Mouse (Mus musculus) heart, embryonic 12.5 days (tissue): Measurements from ENCODE around the gene Rerg. TPM values are rescaled to one million over a fixed set of nuclear protein-coding genes. Genes with fewer than 3 reads are reported as not detected.

Experiments used
- ATAC-seq: fragments of 200-750 bp; cut with Nextera tagmentation; 2 replicates; pipeline ENCODE4 v1.8.0; 2017; ENCODE audit warnings: moderate TSS enrichment, moderate library complexity; ENCODE audit not compliant: insufficient number of reproducible peaks, low FRiP score
- H3K27ac ChIP-seq: fragments of 300-500 bp; sonication (generic); 2 replicates; pipeline ENCODE4 v1.5.1; 2016; ENCODE audit warnings: mild to moderate bottlenecking, moderate library complexity; ENCODE audit not compliant: poor library complexity, severe bottlenecking
- H3K27me3 ChIP-seq: fragments of 300-500 bp; sonication (generic); replicated peaks from 2 replicates; pipeline ENCODE4 v1.6.1; 2016; ENCODE audit warnings: mild to moderate bottlenecking, moderate library complexity
- H3K36me3 ChIP-seq: fragments of 300-500 bp; sonication (generic); 2 replicates; pipeline ENCODE4 v1.6.1; 2016; ENCODE audit warnings: mild to moderate bottlenecking, moderate library complexity
- H3K4me1 ChIP-seq: fragments of 300-500 bp; sonication (generic); replicated peaks from 2 replicates; pipeline ENCODE4 v1.6.1; 2016; ENCODE audit warnings: mild to moderate bottlenecking
- H3K4me2 ChIP-seq: fragments of 300-500 bp; sonication (generic); 2 replicates; pipeline ENCODE4 v1.6.1; 2016; ENCODE audit warnings: mild to moderate bottlenecking, moderate library complexity
- H3K4me3 ChIP-seq: fragments of 300-500 bp; sonication (generic); 2 replicates; pipeline ENCODE4 v1.5.1; 2016; ENCODE audit warnings: mild to moderate bottlenecking
- H3K9ac ChIP-seq: fragments of 300-500 bp; sonication (generic); 2 replicates; pipeline ENCODE4 v1.6.1; 2016; ENCODE audit warnings: mild to moderate bottlenecking, moderate library complexity
- H3K9me3 ChIP-seq: fragments of 300-500 bp; sonication (generic); replicated peaks from 2 replicates; pipeline ENCODE4 v1.6.1; 2016; ENCODE audit warnings: mild to moderate bottlenecking, moderate library complexity
- WGBS: fragments of 180-500 bp; shearing (Covaris S2); methylation state at CpG from one replicate; pipeline ENCODE4 v1.1.7; 2016; 5-methylcytosine and 5-hydroxymethylcytosine counted together
- polyA plus RNA-seq: library from polyadenylated mRNA; unstranded; fragments of >200 nt; fragmentation: Nextera tagmentation; extraction: Ambion mirVana; gene quantifications from 2 replicates; pipeline ENCODE4 v1.2.1, GENCODE M21; 2016

The Rerg gene
- polyA plus RNA-seq, 1 experiment from 2014 or later = 4.4 TPM

DNA sequence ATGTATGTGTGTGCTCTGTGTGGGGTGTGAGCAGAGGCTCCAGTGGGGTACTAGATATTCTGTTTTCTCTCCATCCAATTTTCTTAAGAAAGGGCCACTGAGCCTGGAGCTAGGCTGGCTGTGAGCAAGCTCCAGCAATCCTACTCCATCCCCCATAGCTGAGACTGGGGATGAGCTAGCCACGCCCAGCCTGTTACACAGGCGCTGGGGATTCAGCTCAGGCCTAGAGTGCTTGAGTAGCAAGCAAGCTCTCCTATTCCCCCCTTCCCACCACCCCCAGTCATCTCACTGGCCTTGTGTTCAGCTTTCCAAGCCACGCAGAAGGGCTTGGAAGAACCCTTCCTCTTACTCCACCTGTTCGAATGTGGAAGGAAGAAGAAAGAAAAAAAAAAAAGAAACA lies 7.2 kb downstream of the Rerg start:
- Histone ChIP-seq H3K4me2 (no peak overlapping the region), H3K9me3 (no peaks in the 10 kb centered on the region), H3K4me1 (no peaks in the 10 kb centered on the region), H3K4me3 (no peak overlapping the region), H3K36me3 (no peaks in the 10 kb centered on the region), H3K9ac (no peak overlapping the region), H3K27me3 (no peaks in the 10 kb centered on the region), H3K27ac (no peak overlapping the region)
- 70% methylated on average over 4 of the region's 4 CpGs for WGBS
- ATAC-seq = no peak

DNA sequence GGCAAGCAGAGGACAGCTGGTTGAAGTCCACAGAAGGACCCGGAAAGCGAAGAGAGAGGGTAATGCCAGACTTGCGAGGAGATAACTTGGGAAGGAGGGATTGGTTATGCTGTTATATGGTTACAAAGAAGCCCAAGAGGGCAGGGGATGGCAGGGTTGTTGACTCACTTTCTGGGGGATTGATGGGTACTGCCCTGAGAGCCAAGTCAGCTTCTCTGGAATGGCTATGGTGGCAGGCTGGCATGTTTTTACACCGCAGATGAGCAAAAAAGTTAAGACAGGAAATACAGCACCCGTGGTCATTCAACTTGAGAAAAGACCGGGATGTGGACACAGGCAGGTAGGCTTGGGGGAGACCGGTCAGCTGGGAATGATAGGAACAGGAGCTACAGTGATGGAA lies 7.8 kb downstream of the Rerg start:
- no peak overlapping the region for H3K4me2 ChIP-seq
- no peak overlapping the region for H3K9ac ChIP-seq
- H3K9me3 ChIP-seq = no peaks in the 10 kb centered on the region
- H3K27ac ChIP-seq = no peak overlapping the region
- H3K4me1 ChIP-seq = no peaks in the 10 kb centered on the region
- H3K4me3 ChIP-seq = no peak overlapping the region
- 89% methylated on average over 7 of the region's 7 CpGs for WGBS
- no peaks in the 10 kb centered on the region for H3K27me3 ChIP-seq
- no peaks in the 10 kb centered on the region for H3K36me3 ChIP-seq
- ATAC-seq = no peak

DNA sequence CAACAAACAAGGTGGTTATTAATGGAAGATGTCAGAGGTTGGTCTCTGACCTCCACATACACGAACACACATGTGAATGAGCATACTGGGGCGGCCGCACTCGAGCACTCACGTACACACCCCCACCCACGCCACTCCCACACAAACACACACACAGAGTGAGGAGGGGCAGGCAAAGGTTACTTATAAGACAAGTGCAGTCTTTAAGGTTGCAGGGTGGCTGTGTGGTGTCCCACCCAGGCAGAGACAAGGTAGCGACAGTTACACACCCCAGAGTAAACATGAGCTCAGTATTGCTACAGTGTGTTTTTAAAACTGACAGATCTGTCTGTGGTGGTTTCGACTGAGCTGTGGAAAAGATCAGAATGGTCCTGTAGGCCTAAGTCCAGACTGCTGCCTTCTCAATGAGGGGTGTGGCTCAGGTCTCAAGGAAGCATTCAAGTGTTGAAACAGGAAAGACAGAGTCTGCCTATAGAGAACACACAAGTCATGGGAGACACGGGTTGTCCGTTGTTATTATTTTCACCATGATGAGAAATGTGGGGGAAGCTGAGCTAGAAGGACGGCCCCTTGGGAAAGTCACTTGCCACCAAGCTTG lies 8.7 kb downstream of the Rerg start:
- ATAC-seq = no peak
- 78% methylated on average over 11 of the region's 11 CpGs for WGBS
- H3K9me3 ChIP-seq = no peaks in the 10 kb centered on the region
- H3K27me3 ChIP-seq = no peaks in the 10 kb centered on the region
- no peak overlapping the region for H3K4me2 ChIP-seq
- H3K9ac ChIP-seq = no peak overlapping the region
- H3K27ac ChIP-seq = no peak overlapping the region
- peaks cover 6% of the 10 kb centered on the region; the same call in 1 of the 2 replicates for H3K4me1 ChIP-seq
- no peak overlapping the region for H3K4me3 ChIP-seq
- H3K36me3 ChIP-seq = no peaks in the 10 kb centered on the region

DNA sequence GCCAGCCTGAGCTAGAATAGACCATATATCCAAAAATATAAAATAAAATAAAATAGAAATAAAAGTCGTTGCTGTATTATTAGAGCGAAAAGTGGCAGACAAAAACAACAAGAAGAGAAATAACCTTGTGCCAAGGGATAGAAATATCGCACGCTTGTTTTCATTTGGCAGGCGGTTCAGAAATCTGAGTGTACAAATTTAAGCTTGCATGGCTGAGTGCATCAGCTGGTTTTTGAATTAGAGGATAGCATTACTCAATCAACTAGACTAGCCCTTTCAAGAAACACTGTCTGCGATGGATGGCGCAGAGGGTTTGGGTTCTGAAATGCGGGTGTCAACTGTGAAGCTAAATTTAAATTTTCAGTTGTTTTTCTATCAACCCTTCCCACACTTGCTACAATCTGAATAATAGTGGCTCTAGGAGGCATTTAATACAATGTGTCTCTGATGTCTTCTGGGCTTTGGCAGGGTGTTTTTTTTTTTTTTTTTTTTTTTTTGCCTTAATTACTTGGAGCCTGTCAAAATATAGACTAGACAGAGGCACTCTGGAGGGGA lies 10.8 kb downstream of the Rerg start:
- WGBS = 88% methylated on average over 8 of the region's 8 CpGs
- ATAC-seq = no peak
- H3K4me1 ChIP-seq = peaks cover 17% of the 10 kb centered on the region
- H3K27ac ChIP-seq = no peak overlapping the region
- H3K9ac ChIP-seq = no peak overlapping the region
- no peaks in the 10 kb centered on the region for H3K27me3 ChIP-seq
- H3K4me2 ChIP-seq = no peak overlapping the region
- H3K4me3 ChIP-seq = no peak overlapping the region
- H3K36me3 ChIP-seq = no peaks in the 10 kb centered on the region
- no peaks in the 10 kb centered on the region for H3K9me3 ChIP-seq

DNA sequence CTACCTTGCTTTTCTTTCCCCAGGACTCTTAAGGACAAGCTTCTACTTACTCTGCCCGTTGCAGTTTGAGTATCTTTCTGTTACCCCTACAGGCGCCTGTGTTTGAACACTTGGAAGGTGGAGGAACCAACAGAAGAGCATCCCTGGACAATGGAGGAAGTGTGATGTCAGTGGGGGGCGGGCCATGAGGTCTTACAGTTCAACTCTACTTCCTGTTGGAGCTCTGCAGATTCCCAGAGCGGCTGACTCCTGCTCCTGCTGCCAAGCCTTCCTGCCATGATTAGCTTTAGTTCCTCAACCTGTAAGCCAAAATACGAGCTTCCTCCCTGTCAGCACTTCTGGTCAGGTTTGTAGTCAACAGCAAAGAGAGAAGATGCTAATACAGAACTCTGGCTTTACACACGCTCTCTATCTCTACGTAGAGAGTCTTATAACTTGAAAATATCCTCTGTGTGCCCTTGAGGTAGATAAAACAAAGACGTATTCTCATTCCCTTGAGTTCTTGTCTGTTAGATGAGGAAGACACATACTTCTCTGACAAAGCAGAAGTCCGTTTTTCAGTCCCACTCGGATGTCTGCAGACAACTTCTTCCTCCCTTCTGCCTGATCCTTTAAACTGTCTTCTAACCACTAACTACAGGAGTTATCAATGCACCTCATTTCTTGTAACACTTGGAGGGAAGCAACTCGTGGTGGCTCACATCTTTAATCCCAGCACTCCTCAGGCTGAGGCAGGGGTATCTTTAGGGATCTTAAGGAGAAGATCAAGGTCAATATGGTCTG lies 13.7 kb downstream of the Rerg start:
- 61% methylated on average over 11 of the region's 11 CpGs for WGBS
- no peak overlapping the region for H3K27ac ChIP-seq

DNA sequence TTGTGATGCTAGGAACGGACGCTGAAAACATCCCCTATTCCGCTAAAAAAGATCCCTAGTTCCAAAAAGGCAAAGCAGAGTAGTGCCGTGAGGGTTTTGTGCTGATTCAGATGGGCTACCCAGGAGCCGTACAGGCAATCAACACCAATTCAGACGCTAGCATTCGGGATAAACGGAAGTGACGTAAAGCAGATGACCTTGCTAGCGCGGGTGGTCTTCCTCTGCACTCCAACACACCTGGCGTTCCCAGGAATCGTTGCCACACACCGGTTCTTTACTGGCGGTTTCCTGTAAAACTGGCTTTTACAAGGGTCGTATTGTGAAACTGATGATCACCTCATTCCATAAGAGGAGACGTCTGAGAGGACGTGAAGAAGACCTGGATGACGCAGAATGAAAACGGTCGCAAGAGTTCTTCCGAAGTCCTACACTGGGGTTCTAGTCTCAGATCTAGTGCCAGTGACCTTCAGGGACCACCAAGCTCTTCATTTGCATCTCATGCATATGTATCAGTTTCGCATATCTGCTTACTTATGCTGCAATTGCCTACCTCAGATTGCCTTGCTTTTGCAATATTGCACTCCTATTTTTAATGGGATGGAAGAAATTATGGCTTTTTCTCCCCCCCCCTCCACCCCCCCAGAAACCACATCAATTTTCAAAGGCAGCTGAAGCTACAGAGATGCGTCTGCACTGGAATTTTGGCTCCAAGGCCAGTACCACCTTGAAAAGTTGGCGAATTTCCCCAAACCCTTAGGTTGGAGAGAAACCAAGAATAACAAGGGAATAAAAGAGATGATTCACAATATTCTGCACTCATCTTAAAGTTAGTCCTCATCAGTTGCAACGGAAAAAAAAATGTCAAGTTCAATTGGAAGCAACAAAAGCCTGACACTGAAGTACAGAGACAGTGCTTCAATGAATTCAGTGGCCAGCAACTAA lies 14.8 kb downstream of the Rerg start:
- H3K27me3 ChIP-seq = no peaks in the 10 kb centered on the region
- no peak overlapping the region for H3K27ac ChIP-seq
- H3K36me3 ChIP-seq = no peaks in the 10 kb centered on the region
- no peak for ATAC-seq
- no peak overlapping the region for H3K4me3 ChIP-seq
- 60% methylated on average over 26 of the region's 26 CpGs for WGBS
- H3K9me3 ChIP-seq = no peaks in the 10 kb centered on the region
- H3K4me2 ChIP-seq = peak overlapping the region; percentile 37
- H3K4me1 ChIP-seq = peaks cover 17% of the 10 kb centered on the region
- H3K9ac ChIP-seq = no peak overlapping the region

More for the DNA sequence above, 13.7 kb downstream of the Rerg start:
- no peaks in the 10 kb centered on the region for H3K9me3 ChIP-seq
- no peak for ATAC-seq
- H3K4me2 ChIP-seq = no peak overlapping the region
- H3K4me3 ChIP-seq = no peak overlapping the region
- H3K4me1 ChIP-seq = peaks cover 17% of the 10 kb centered on the region
- no peak overlapping the region for H3K9ac ChIP-seq
- no peaks in the 10 kb centered on the region for H3K36me3 ChIP-seq
- H3K27me3 ChIP-seq = no peaks in the 10 kb centered on the region

DNA sequence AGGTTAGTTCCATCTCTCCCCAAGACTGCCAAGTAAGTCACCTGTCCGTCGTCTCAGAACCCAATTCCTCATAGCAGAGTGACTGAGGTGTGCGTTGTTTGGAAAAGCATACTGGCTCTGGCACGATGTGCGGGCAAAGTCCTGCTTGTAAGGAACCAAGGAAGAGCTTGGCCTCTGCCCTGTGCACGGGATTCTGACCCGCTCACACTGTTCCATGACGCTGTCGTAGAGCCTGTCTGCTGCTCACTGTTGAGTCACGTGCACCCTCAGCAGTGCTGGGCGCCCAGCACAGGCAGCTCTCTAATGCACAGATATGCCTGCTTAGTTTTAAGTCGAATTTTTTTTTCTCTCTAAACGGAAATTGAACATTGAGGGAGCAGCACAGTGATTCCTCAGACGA lies 17.3 kb downstream of the Rerg start:
- WGBS = 81% methylated on average over 14 of the region's 14 CpGs
- H3K27ac ChIP-seq = no peak overlapping the region
- H3K4me3 ChIP-seq = no peak overlapping the region
- no peak overlapping the region for H3K9ac ChIP-seq
- H3K27me3 ChIP-seq = no peaks in the 10 kb centered on the region
- H3K36me3 ChIP-seq = no peaks in the 10 kb centered on the region
- H3K4me1 ChIP-seq = peaks cover 17% of the 10 kb centered on the region
- no peak for ATAC-seq
- H3K9me3 ChIP-seq = no peaks in the 10 kb centered on the region
- no peak overlapping the region for H3K4me2 ChIP-seq

DNA sequence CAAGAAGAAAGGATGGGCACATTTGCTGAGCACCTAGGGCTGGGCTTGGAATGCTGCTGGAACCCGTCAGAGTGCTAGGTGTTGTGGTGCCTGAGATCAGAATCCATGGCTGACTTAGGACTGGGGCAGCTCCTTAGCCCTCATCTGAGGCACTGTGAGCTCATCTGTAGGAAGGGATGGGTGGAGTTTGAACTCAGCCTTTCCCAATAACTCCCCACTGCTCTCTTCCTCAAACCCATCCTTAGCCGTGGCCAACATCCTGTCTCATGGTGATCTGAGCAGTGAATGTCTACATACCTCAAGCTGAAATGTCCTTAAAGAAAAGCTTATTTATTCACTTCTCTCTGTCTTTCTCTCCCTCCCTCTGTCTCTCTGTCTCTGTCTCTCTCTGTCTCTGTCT lies 19.3 kb downstream of the Rerg start:
- no peak for ATAC-seq
- H3K4me2 ChIP-seq = no peak overlapping the region

DNA sequence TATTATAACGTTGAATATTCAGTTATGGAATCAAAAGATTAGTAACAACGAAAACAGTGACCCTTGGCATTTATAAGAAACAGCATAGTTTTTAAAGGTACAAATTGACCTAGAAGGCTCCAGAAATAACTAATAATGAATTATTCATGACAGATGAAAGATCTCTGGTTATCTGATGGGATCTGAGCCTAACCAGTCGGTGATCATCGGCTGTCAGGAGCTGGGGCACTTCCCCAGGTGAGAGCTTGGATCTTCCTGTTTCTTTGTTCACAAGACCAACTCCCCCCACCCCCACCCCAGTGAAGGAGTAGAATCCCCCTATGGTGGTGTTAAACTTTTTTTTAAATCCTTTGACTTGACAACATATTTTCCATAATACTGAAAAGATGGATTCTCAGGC lies 20.5 kb downstream of the Rerg start:
- Histone ChIP-seq H3K27me3 (no peaks in the 10 kb centered on the region), H3K9ac (no peak overlapping the region), H3K4me3 (no peak overlapping the region), H3K4me1 (peaks cover 9% of the 10 kb centered on the region), H3K9me3 (no peaks in the 10 kb centered on the region), H3K36me3 (no peaks in the 10 kb centered on the region), H3K27ac (no peak overlapping the region), H3K4me2 (no peak overlapping the region)
- no peak for ATAC-seq
- WGBS = 80% methylated on average over 4 of the region's 4 CpGs

More for the DNA sequence above, 19.3 kb downstream of the Rerg start:
- Histone ChIP-seq H3K36me3 (no peaks in the 10 kb centered on the region), H3K4me3 (no peak overlapping the region), H3K27ac (no peak overlapping the region), H3K4me1 (peaks cover 6% of the 10 kb centered on the region), H3K9ac (no peak overlapping the region), H3K9me3 (no peaks in the 10 kb centered on the region), H3K27me3 (no peaks in the 10 kb centered on the region)
- WGBS = 72% methylated on average over 2 of the region's 2 CpGs

DNA sequence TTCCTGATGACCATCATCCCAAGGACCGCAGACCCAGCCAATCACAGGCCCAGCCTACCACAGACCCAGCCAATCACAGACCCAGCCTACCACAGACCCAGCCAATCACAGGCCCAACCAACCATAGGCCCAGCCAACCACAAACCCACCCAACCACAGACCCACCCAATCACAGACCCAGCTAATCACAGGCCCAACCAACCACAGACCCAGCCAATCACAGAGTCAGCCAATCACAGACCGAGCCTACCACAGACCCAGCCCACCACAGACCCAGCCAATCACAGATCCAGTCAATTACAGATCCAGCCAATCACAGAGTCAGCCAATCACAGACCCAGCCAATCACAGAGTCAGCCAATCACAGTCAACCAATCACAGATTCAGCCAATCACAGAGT lies 23.4 kb downstream of the Rerg start:
- Histone ChIP-seq H3K36me3 (no peaks in the 10 kb centered on the region), H3K9ac (no peak overlapping the region), H3K4me1 (peaks cover 23% of the 10 kb centered on the region), H3K9me3 (no peaks in the 10 kb centered on the region), H3K27ac (no peak overlapping the region), H3K27me3 (no peaks in the 10 kb centered on the region), H3K4me2 (no peak overlapping the region), H3K4me3 (no peak overlapping the region)
- 77% methylated on average over 2 of the region's 2 CpGs for WGBS
- no peak for ATAC-seq

DNA sequence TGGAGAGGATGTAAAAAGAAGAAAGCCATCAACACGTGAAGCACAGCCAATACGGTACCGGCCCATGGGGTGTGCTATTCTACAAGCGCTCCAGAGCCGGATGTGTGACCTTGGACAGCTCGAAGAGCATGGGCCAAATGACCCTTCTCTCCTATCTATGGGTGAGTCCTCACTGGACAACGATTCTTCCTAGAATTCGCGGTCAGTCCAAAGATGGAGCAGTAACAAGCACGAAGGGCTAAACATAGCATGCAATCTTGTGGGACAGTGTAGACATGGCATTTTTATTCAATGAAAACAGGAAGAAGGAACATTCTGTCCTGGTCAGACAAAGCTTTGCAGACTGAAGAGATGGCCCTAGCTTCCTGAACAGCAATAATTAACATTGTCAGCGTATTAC lies 24.7 kb downstream of the Rerg start:
- H3K4me1 ChIP-seq = peaks cover 35% of the 10 kb centered on the region
- no peak overlapping the region for H3K4me2 ChIP-seq
- no peaks in the 10 kb centered on the region for H3K27me3 ChIP-seq
- no peak overlapping the region for H3K4me3 ChIP-seq
- H3K9ac ChIP-seq = no peak overlapping the region
- H3K9me3 ChIP-seq = no peaks in the 10 kb centered on the region
- H3K36me3 ChIP-seq = no peaks in the 10 kb centered on the region
- ATAC-seq = no peak
- no peak overlapping the region for H3K27ac ChIP-seq
- 72% methylated on average over 11 of the region's 11 CpGs for WGBS
